In genomic region chr2:125355216-125355971, GRCm38 (mm10) we compare ENCODE assay signal across 10 mouse cellular contexts.
DNase-seq lines count a peak whose midpoint lies in the region; ATAC-seq lines count a peak whose summit lies in the region.
"Had no signal": no experiment of that assay in that cellular context is flagged by ENCODE, and none has a peak within 500 bp of the region (broad histone marks: within the 10 kb centered on the region; RNA-seq: fewer than 3 reads in every experiment).

No protein-coding gene starts in this region.

- no peak overlapping the region for H3K9ac ChIP-seq in embryonic facial prominence, embryonic 14.5 days (ENCODE audit: low read depth, low read length)
- no peak overlapping the region for H3K9ac ChIP-seq in limb, embryonic 15.5 days
- no peak overlapping the region for H3K9ac ChIP-seq in stomach, embryonic 16.5 days (ENCODE audit: low read length)

- H3K4me1 ChIP-seq in embryonic facial prominence, embryonic 14.5 days (ENCODE audit: control insufficient read depth, insufficient read depth, low read length): 0 out of 2 replicates have a peak, but pooled peaks cover 5% of the 10 kb centered on the region
- peaks cover 20% of the 10 kb centered on the region for H3K4me1 ChIP-seq in embryonic facial prominence, embryonic 10.5 days
- H3K4me1 ChIP-seq in limb, embryonic 15.5 days: peaks cover 12% of the 10 kb centered on the region
- peaks cover 10% of the 10 kb centered on the region; the same call in 1 of the 2 replicates for H3K4me1 ChIP-seq in limb, embryonic 10.5 days
- H3K4me1 ChIP-seq in stomach, embryonic 16.5 days (ENCODE audit: control insufficient read depth, insufficient read depth, low read length): peaks cover 16% of the 10 kb centered on the region

- no peaks in the 10 kb centered on the region for H3K27me3 ChIP-seq in embryonic facial prominence, embryonic 14.5 days (replicated peaks; ENCODE audit: control insufficient read depth, insufficient read depth, low read length)
- no peaks in the 10 kb centered on the region for H3K27me3 ChIP-seq in embryonic facial prominence, embryonic 10.5 days (replicated peaks; ENCODE audit: low read depth, poor library complexity, severe bottlenecking)
- no peaks in the 10 kb centered on the region for H3K27me3 ChIP-seq in limb, embryonic 15.5 days
- H3K27me3 ChIP-seq in limb, embryonic 10.5 days (ENCODE audit: low read depth, poor library complexity, severe bottlenecking): no peaks in the 10 kb centered on the region
- no peaks in the 10 kb centered on the region for H3K27me3 ChIP-seq in stomach, embryonic 16.5 days (ENCODE audit: control insufficient read depth, insufficient read depth, low read length)
- H3K27me3 ChIP-seq: CH12.LX had no signal

- H3K36me3 ChIP-seq in embryonic facial prominence, embryonic 14.5 days (ENCODE audit: control insufficient read depth, insufficient read depth, low read length): peaks cover 56% of the 10 kb centered on the region
- peaks cover 16% of the 10 kb centered on the region for H3K36me3 ChIP-seq in embryonic facial prominence, embryonic 10.5 days (replicated peaks)
- H3K36me3 ChIP-seq in limb, embryonic 15.5 days: peaks cover 40% of the 10 kb centered on the region
- H3K36me3 ChIP-seq in limb, embryonic 10.5 days: peaks cover 3% of the 10 kb centered on the region; the same call in 1 of the 2 replicates
- H3K36me3 ChIP-seq in stomach, embryonic 16.5 days (ENCODE audit: control insufficient read depth, insufficient read depth, low read length): peaks cover 4% of the 10 kb centered on the region; the same call in 1 of the 2 replicates

- intact Hi-C loops in heart, postnatal 14 days (cut with DNase I): no loop called here

- WGBS in embryonic facial prominence, embryonic 14.5 days: 54% methylated on average over 11 of the region's 11 CpGs
- 70% methylated on average over 11 of the region's 11 CpGs for WGBS in embryonic facial prominence, embryonic 10.5 days
- 58% methylated on average over 11 of the region's 11 CpGs for WGBS in limb, embryonic 15.5 days
- 70% methylated on average over 11 of the region's 11 CpGs for WGBS in limb, embryonic 10.5 days
- 37% methylated on average over 11 of the region's 11 CpGs for WGBS in stomach, embryonic 16.5 days

- ATAC-seq in embryonic facial prominence, embryonic 14.5 days (ENCODE audit: low read depth): peak; percentile 26; the same call in 1 of the 2 replicates
- ATAC-seq in limb, embryonic 15.5 days (ENCODE audit: insufficient number of reproducible peaks, low FRiP score, low TSS enrichment, low read depth): no peak
- peak; percentile 58; the same call in 1 of the 2 replicates for ATAC-seq in stomach, embryonic 16.5 days (ENCODE audit: insufficient read depth, low FRiP score)

- H3K4me3 ChIP-seq in embryonic facial prominence, embryonic 14.5 days (ENCODE audit: low read depth, low read length): no peak overlapping the region
- H3K4me3 ChIP-seq in embryonic facial prominence, embryonic 10.5 days: no peak overlapping the region
- no peak overlapping the region for H3K4me3 ChIP-seq in limb, embryonic 15.5 days
- H3K4me3 ChIP-seq in limb, embryonic 10.5 days: no peak overlapping the region
- H3K4me3 ChIP-seq in stomach, embryonic 16.5 days (replicated peaks; ENCODE audit: low read length): no peak overlapping the region

- peak overlapping the region; percentile 48 for H3K27ac ChIP-seq in embryonic facial prominence, embryonic 14.5 days (replicated peaks; ENCODE audit: low read depth, low read length)
- H3K27ac ChIP-seq in embryonic facial prominence, embryonic 10.5 days (replicated peaks): no peak overlapping the region
- peak overlapping the region; percentile 47 for H3K27ac ChIP-seq in limb, embryonic 15.5 days
- H3K27ac ChIP-seq in limb, embryonic 10.5 days: no peak overlapping the region
- peak overlapping the region; percentile 76 for H3K27ac ChIP-seq in stomach, embryonic 16.5 days (ENCODE audit: low read length)

- DNase-seq in embryonic facial prominence, embryonic 14.5 days (ENCODE audit: low spot score): peak; percentile 23
- DNase-seq in embryonic facial prominence, embryonic 10.5 days (ENCODE audit: low spot score): no peak
- DNase-seq in limb, embryonic 10.5 days (ENCODE audit: low spot score): no peak
- DNase-seq in heart, postnatal 14 days: peak; percentile 30 to 47
- no peak for DNase-seq in left cerebral cortex, adult 8-10 months (ENCODE audit: low spot score in 2 of 2)
- no peak for DNase-seq in spleen, postnatal 10 days (ENCODE audit: low spot score in 2 of 2)
- DNase-seq: layer of hippocampus, adult 9-11 months had no signal

- H3K9me3 ChIP-seq in embryonic facial prominence, embryonic 14.5 days (ENCODE audit: control insufficient read depth, low read length): no peaks in the 10 kb centered on the region
- no peaks in the 10 kb centered on the region for H3K9me3 ChIP-seq in embryonic facial prominence, embryonic 10.5 days
- no peaks in the 10 kb centered on the region for H3K9me3 ChIP-seq in limb, embryonic 15.5 days
- H3K9me3 ChIP-seq in limb, embryonic 10.5 days (replicated peaks): no peaks in the 10 kb centered on the region
- no peaks in the 10 kb centered on the region for H3K9me3 ChIP-seq in stomach, embryonic 16.5 days (replicated peaks; ENCODE audit: control insufficient read depth, low read length)

- no peak overlapping the region for H3K4me2 ChIP-seq in embryonic facial prominence, embryonic 14.5 days (ENCODE audit: low read depth, low read length)
- no peak overlapping the region for H3K4me2 ChIP-seq in limb, embryonic 15.5 days
- H3K4me2 ChIP-seq in stomach, embryonic 16.5 days (ENCODE audit: low read depth, low read length): no peak overlapping the region

Comparison
In these comparisons a context has a peak if more than half of its experiments do, and no peak if none do; other contexts are left out.
1. DNase-seq: peak in embryonic facial prominence, embryonic 14.5 days (single experiment) and heart, postnatal 14 days (2 of 2); none in embryonic facial prominence, embryonic 10.5 days (single experiment), limb, embryonic 10.5 days (single experiment), left cerebral cortex, adult 8-10 months (0 of 2) and spleen, postnatal 10 days (0 of 2).
2. H3K27ac ChIP-seq: peak in embryonic facial prominence, embryonic 14.5 days (single experiment), limb, embryonic 15.5 days (single experiment) and stomach, embryonic 16.5 days (single experiment); none in embryonic facial prominence, embryonic 10.5 days (single experiment) and limb, embryonic 10.5 days (single experiment).